Mouse (Mus musculus) ES-E14 (cell line): Measurements from ENCODE around the gene Tmem176a. TPM values are rescaled to one million over a fixed set of nuclear protein-coding genes. Genes with fewer than 3 reads are reported as not detected.
A peak's percentile ranks its signal among the peaks of the same experiment; 100 is the strongest.

Source experiments
- DNase-seq: peaks from one replicate; pipeline ENCODE4 v3.0.0-alpha.2; 2013; ENCODE audit warnings: low read depth, low spot score
- H3K27ac ChIP-seq: 2 replicates; pipeline ENCODE4 v1.5.1; 2012; ENCODE audit warnings: low read depth, mild to moderate bottlenecking, low read length, moderate library complexity, mixed read lengths; ENCODE audit not compliant: poor library complexity, insufficient read depth, severe bottlenecking
- H3K36me3 ChIP-seq: 2 replicates; pipeline ENCODE4 v1.6.1; 2012; ENCODE audit warnings: mild to moderate bottlenecking, low read length, moderate library complexity, mixed read lengths; ENCODE audit not compliant: control insufficient read depth, poor library complexity, insufficient read depth, severe bottlenecking
- H3K4me1 ChIP-seq, 2 experiments: fragments of 150-350 bp in 1 of 2; sonication (generic) in 1 of 2; 2 replicates each; pipeline ENCODE4 v1.6.1; 2012; ENCODE audit warnings: low read length in 2 of 2, mild to moderate bottlenecking in 1 of 2, mixed read lengths in 1 of 2; ENCODE audit not compliant: control insufficient read depth in 2 of 2, insufficient read depth in 2 of 2, poor library complexity in 1 of 2
- H3K4me3 ChIP-seq, 2 experiments: fragments of 150-350 bp in 1 of 2; sonication (generic) in 1 of 2; 2 replicates each; pipeline ENCODE4 v1.5.1; 2012; ENCODE audit warnings: low read length in 2 of 2, low read depth in 1 of 2, mild to moderate bottlenecking in 1 of 2, mixed read lengths in 1 of 2; ENCODE audit not compliant: insufficient read depth in 1 of 2, poor library complexity in 1 of 2, severe bottlenecking in 1 of 2
- H3K9ac ChIP-seq: 2 replicates; pipeline ENCODE4 v1.6.1; 2012; ENCODE audit warnings: low read depth, mild to moderate bottlenecking, low read length, mixed read lengths; ENCODE audit not compliant: poor library complexity, insufficient read depth, severe bottlenecking
- H3K9me3 ChIP-seq: fragments of 150-350 bp; sonication (generic); 2 replicates; pipeline ENCODE4 v1.6.1; 2012; ENCODE audit warnings: low read depth, mild to moderate bottlenecking, low read length; ENCODE audit not compliant: control insufficient read depth, insufficient read depth
- CHD2 ChIP-seq: IDR thresholded peaks from 2 replicates; pipeline ENCODE4 v1.6.1; 2014; ENCODE audit warnings: mild to moderate bottlenecking, low read depth, low read length, inconsistent platforms
- HCFC1 ChIP-seq: IDR thresholded peaks from 2 replicates; pipeline ENCODE4 v1.6.1; 2012; ENCODE audit warnings: low read length, inconsistent platforms, borderline replicate concordance; ENCODE audit not compliant: insufficient read depth
- MAFK ChIP-seq: IDR thresholded peaks from 2 replicates; pipeline ENCODE4 v1.6.1; 2014; ENCODE audit warnings: mild to moderate bottlenecking, low read depth, low read length, inconsistent platforms; ENCODE audit not compliant: insufficient read depth
- ZC3H11A ChIP-seq: IDR thresholded peaks from 2 replicates; pipeline ENCODE4 v1.6.1; 2012; ENCODE audit warnings: low read depth, mild to moderate bottlenecking, inconsistent platforms, low read length, borderline replicate concordance
- ZNF384 ChIP-seq: IDR thresholded peaks from 2 replicates; pipeline ENCODE4 v1.6.1; 2012; ENCODE audit warnings: low read depth, low read length, inconsistent platforms
- in situ Hi-C, 2 experiments: fragments of 600-800 bp; cut with MboI; formaldehyde crosslinking; loops; one replicate each; pipeline ENCODE4 v1.15.1; 2025; ENCODE audit warnings: low sequenced_read_pairs in 2 of 2, inconsistent platforms in 1 of 2; ENCODE audit not compliant: unreplicated experiment in 2 of 2
- total RNA-seq: library from RNA; depleted of rRNA; stranded (reverse); fragments of 300-350 nt; gene quantifications from 2 replicates; pipeline ENCODE4 v1.2.3, GENCODE M21; 2012

Gene Tmem176a
- total RNA-seq, 1 experiment = 7.8 TPM

DNA sequence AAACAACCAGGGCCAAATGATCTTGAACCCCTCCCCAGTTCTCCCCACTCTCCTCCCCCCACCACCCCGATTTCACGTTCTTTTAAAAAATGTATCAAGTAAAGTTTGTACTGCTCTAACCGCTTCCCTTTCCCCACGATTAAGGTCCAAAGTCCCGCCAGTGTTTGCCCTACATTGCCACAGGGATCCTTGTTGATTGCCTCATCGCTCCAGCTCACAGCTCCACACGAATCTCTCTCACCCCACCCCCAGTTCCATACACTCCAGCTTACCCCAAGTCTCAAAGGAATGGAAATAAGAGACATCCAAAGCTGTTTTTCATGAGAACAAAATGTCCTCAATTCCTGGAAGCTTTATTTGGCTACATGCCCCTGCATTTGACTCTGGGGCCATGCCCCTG is 15.7 kb upstream of the Tmem176a start:
- no peak overlapping the region for H3K27ac ChIP-seq
- TF ChIP-seq HCFC1 (no peak), CHD2 (no peak), ZC3H11A (no peak), ZNF384 (no peak), MAFK (no peak)
- in situ Hi-C loops = no loop called here
- H3K9me3 ChIP-seq = no peaks in the 10 kb centered on the region
- DNase-seq = no peak
- H3K36me3 ChIP-seq = no peaks in the 10 kb centered on the region
- H3K4me1 ChIP-seq = no peaks in the 10 kb centered on the region
- H3K9ac ChIP-seq = no peak overlapping the region
- H3K4me3 ChIP-seq = 0 out of 4 replicates have a peak overlapping the region, but pooled peaks of 1 of the 2 experiments have one; percentile 12

DNA sequence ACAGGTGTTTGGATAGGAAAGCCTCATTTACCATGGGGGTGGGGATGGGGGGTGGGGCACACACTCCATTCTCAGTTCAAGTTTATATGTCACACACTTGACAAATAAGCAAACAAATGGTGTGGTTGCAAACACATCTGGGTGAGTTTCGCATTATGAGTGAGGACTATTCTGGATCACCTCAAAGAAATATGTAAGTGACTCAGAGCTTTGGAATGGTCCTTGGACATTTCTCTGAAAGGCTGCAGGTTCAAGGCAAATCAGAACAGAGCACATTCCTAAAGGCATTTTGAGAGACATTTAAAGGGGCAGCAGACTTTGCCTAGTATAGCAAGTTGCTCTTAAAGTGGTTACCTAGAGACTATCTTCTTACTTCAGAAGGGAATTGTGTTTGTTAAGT is 11.7 kb upstream of the Tmem176a start:
- no peak overlapping the region for H3K4me3 ChIP-seq
- DNase-seq = no peak
- no peak overlapping the region for H3K9ac ChIP-seq
- H3K36me3 ChIP-seq = no peaks in the 10 kb centered on the region; the same call in 1 of the 2 replicates
- TF ChIP-seq ZNF384 (no peak), ZC3H11A (no peak), CHD2 (no peak)
- no peaks in the 10 kb centered on the region for H3K9me3 ChIP-seq
- no peak overlapping the region for H3K27ac ChIP-seq
- no peaks in the 10 kb centered on the region for H3K4me1 ChIP-seq
- in situ Hi-C loops = no loop called here

GRCm38 (mm10) chr6:48829651-48830050 is 11.1 kb upstream of the Tmem176a start:
- Histone ChIP-seq H3K27ac (no peak overlapping the region), H3K4me1 (no peaks in the 10 kb centered on the region), H3K4me3 (no peak overlapping the region), H3K36me3 (no peaks in the 10 kb centered on the region; the same call in 1 of the 2 replicates), H3K9me3 (no peaks in the 10 kb centered on the region), H3K9ac (no peak overlapping the region)
- in situ Hi-C loops = no loop called here
- no peak for DNase-seq
- TF ChIP-seq ZC3H11A (no peak), MAFK (no peak), CHD2 (no peak), ZNF384 (no peak), HCFC1 (no peak)

DNA sequence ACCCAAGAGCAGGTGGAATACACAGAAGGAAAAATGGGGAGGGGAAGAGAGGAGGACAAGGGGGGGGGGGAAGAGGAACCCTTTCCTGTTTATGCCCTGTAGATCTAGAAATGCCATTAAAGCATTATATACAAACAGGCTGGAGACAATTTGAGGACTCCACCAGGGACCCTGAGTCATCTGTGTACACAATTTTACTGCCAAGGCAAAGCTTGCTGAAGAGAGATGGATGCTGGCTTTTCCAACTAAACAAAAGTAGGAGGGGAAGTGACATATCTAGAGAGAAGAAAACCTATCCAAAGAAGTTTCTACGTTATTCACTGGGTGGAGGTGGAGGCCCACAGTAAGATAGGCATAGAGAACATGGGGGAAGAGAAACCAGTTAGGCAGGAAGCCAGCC is 10.5 kb upstream of the Tmem176a start:
- DNase-seq = no peak
- H3K9me3 ChIP-seq = no peaks in the 10 kb centered on the region
- no peaks in the 10 kb centered on the region for H3K4me1 ChIP-seq
- H3K36me3 ChIP-seq = no peaks in the 10 kb centered on the region; the same call in 1 of the 2 replicates
- no peak for TF ChIP-seq MAFK
- no peak for TF ChIP-seq CHD2
- no peak for TF ChIP-seq HCFC1
- TF ChIP-seq ZC3H11A = no peak
- no peak for TF ChIP-seq ZNF384
- H3K9ac ChIP-seq = no peak overlapping the region
- no peak overlapping the region for H3K27ac ChIP-seq
- no peak overlapping the region for H3K4me3 ChIP-seq
- in situ Hi-C loops = no loop called here

- Histone ChIP-seq H3K9ac (no peak overlapping the region), H3K9me3 (no peaks in the 10 kb centered on the region), H3K27ac (no peak overlapping the region), H3K36me3 (no peaks in the 10 kb centered on the region; the same call in 1 of the 2 replicates), H3K4me3 (no peak overlapping the region), H3K4me1 (no peaks in the 10 kb centered on the region)
- DNase-seq = no peak
- no peak for TF ChIP-seq ZC3H11A
- TF ChIP-seq MAFK = no peak
- no peak for TF ChIP-seq HCFC1
- no peak for TF ChIP-seq CHD2
- TF ChIP-seq ZNF384 = no peak
- in situ Hi-C loops = no loop called here
Measured at GRCm38 (mm10) chr6:48831141-48831540, 9.6 kb upstream of the Tmem176a start.
